Mouse (Mus musculus) NIH3T3 (cell line): ENCODE measurements around the gene Spata21.

Source experiments
- DNase-seq: peaks from one replicate; pipeline ENCODE4 v3.0.0-alpha.2; 2012; ENCODE audit warnings: low read depth

Spata21 gene

DNA sequence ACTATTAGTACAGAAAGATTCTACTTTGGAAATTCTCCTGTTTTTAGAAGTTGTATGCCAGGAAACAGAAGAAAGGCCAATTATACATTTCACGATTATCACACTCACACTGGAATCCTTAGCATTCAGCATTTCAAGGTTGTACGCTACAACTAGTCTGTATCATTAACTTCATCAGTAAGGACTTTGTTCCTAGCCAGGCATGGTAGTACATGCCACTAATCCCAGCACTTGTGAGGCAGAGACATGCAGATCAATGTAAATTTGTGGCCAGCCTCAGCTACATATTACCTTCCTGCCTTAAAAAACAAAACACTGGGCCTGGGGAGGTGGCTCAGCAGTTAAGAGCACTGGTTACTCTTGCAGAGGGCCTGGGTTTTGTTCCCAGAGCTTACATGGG, 70.5 kb downstream of the Spata21 start:
- no peak for DNase-seq

DNA sequence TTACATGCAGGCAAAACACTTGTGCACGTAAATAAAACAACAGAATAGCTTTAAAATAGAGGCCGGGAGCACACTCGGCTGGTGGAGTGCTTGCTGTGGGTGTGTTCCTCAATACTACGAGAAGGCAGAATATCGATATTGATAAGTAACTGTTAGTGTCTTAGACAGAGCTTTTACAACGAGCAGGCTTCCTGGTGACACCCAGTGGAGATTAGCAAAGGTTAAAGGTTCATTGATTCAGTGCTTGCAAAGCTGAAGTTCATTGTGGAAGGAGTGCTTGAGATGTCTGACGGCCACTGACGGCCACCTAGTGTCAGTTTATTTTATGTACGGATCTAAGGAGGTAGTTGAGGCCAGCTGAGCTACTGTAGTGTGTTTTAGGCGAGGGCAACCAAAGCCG, 71.0 kb downstream of the Spata21 start:
- no peak for DNase-seq

DNA sequence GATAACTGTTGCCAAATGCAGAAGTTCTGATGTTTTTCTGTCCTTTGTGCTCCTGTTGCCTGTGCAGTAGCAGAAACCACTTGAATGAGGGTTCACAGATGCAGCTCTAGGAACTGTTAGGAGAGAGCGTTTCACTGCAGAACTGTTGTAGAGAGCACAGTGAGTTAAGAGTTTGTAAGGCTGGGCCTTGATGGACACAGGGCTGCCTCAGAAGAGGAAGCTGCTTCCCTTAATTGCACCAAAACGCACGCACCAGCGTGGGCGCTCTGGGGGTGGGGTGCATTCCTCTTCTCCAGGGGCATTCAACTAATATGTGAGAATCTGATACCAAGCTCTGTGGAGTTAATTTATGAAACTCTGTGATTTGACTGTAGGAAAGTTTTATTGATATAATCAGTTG, 71.5 kb downstream of the Spata21 start:
- DNase-seq = no peak

DNA sequence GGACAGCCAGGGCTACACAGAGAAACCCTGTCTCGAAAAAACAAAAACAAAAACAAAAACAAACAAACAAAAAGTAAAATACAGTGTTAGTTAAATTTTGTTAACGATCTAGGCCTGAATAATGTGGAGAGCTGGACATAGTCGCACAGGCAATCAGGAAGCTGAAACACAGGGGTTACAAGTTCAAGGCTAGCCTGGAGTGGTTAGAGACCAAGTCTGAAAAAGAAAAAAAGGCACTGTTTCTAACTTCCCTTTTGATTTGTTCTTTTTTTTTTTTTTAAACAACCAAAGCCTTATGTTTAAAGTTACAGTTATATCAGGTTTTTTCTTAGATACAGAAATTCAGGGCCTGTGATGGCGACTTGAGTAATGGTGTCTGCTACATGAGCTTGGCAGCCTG, 72.1 kb downstream of the Spata21 start:
- no peak for DNase-seq

DNA sequence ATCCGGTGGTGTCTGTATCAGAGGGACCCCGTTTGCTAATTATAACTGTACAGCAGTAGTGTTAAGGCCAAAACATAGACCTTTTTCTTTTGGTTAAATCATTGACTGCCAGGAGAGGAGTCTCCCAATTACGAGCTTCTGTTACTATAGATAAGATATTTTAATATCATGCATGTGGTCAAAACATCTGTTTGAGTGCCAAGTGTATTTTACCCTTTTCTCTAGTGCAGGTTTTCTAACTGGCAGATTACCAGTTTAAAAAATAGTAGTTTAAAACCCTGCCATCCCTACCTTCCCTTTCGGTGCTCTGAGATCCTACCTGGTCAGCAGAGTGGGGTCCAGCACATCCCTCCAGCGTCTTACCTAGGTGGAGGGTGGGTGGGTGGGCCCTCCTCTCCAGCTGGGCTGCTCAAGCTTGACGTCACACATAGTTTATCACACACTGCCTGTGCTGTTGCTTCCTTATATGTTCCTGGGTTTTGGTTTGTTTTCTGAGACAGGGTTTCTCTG, 73.6 kb downstream of the Spata21 start:
- no peak for DNase-seq
